Mouse (Mus musculus) limb, embryonic 14.5 days (tissue): Measurements from ENCODE around the gene Pla2g16. TPM values are rescaled to one million over a fixed set of nuclear protein-coding genes. Genes with fewer than 3 reads are reported as not detected.

Experiments
- ATAC-seq: fragments of 200-750 bp; cut with Nextera tagmentation; 2 replicates; pipeline ENCODE4 v1.8.0; 2017; ENCODE audit warnings: low read depth, moderate number of reproducible peaks, moderate TSS enrichment; ENCODE audit not compliant: low FRiP score
- DNase-seq: peaks from one replicate; pipeline ENCODE4 v3.0.0-alpha.2; 2015; ENCODE audit warnings: low spot score
- H3K27ac ChIP-seq: fragments of 300-500 bp; sonication (generic); replicated peaks from 2 replicates; pipeline ENCODE4 v1.5.1; 2014; ENCODE audit warnings: low read depth, mild to moderate bottlenecking, low read length, moderate library complexity, mixed read lengths
- H3K27me3 ChIP-seq: fragments of 300-500 bp; sonication (generic); 2 replicates; pipeline ENCODE4 v1.6.1; 2014; ENCODE audit warnings: low read length, mixed read lengths; ENCODE audit not compliant: control insufficient read depth, insufficient read depth
- H3K36me3 ChIP-seq: fragments of 300-500 bp; sonication (generic); 2 replicates; pipeline ENCODE4 v1.6.1; 2014; ENCODE audit warnings: mild to moderate bottlenecking, low read length, moderate library complexity, mixed read lengths; ENCODE audit not compliant: control insufficient read depth, insufficient read depth
- H3K4me1 ChIP-seq: fragments of 300-500 bp; sonication (generic); 2 replicates; pipeline ENCODE4 v1.6.1; 2014; ENCODE audit warnings: antibody characterized with exemption, low read length, mixed read lengths; ENCODE audit not compliant: control insufficient read depth, insufficient read depth
- H3K4me2 ChIP-seq: fragments of 300-500 bp; sonication (generic); replicated peaks from 2 replicates; pipeline ENCODE4 v1.6.1; 2014; ENCODE audit warnings: low read depth, mild to moderate bottlenecking, low read length, moderate library complexity; ENCODE audit not compliant: severe bottlenecking
- H3K4me3 ChIP-seq: fragments of 300-500 bp; sonication (generic); replicated peaks from 2 replicates; pipeline ENCODE4 v1.5.1; 2014; ENCODE audit warnings: low read length
- H3K9ac ChIP-seq: fragments of 300-500 bp; sonication (generic); 2 replicates; pipeline ENCODE4 v1.6.1; 2014; ENCODE audit warnings: mild to moderate bottlenecking, low read depth, low read length, moderate library complexity; ENCODE audit not compliant: severe bottlenecking
- H3K9me3 ChIP-seq: fragments of 300-500 bp; sonication (generic); 2 replicates; pipeline ENCODE4 v1.6.1; 2016; ENCODE audit warnings: low read length; ENCODE audit not compliant: control insufficient read depth
- POLR2A ChIP-seq: fragments of 200-500 bp; IDR thresholded peaks from 2 replicates; pipeline ENCODE4 v1.8.0; 2012; ENCODE audit warnings: inconsistent platforms, mild to moderate bottlenecking, moderate library complexity, borderline replicate concordance; ENCODE audit not compliant: insufficient read depth, insufficient read length; ENCODE audit errors: extremely low read depth
- WGBS: fragments of 180-500 bp; shearing (Covaris S2); extraction: QIAGEN DNeasy Blood & Tissue Kit; methylation state at CpG from one replicate; pipeline ENCODE4 v1.1.7; 2014; 5-methylcytosine and 5-hydroxymethylcytosine counted together
- polyA plus RNA-seq, 2 experiments: library from polyadenylated mRNA; depleted of rRNA in 1 of 2; stranded (reverse) in 1 of 2; unstranded in 1 of 2; fragments of >200 nt; fragmentation: Nextera tagmentation in 1 of 2; extraction: Ambion mirVana in 1 of 2; gene quantifications; 2 replicates each; pipeline versions ENCODE4 v1.2.1 to v1.2.3; 2012 to 2014

Pla2g16 gene
- polyA plus RNA-seq, 2 experiments: 9.2 to 13.3 TPM

GRCm38 (mm10) chr19:7633021-7633420 is 75.8 kb downstream of the Pla2g16 start:
- H3K9ac ChIP-seq: no peak overlapping the region
- H3K4me1 ChIP-seq: no peaks in the 10 kb centered on the region
- DNase-seq (no peak), ATAC-seq (no peak)
- no peak overlapping the region for H3K27ac ChIP-seq
- no peak overlapping the region for H3K4me2 ChIP-seq
- H3K36me3 ChIP-seq: no peaks in the 10 kb centered on the region
- no peaks in the 10 kb centered on the region for H3K9me3 ChIP-seq
- no peaks in the 10 kb centered on the region for H3K27me3 ChIP-seq
- H3K4me3 ChIP-seq: no peak overlapping the region
- TF ChIP-seq POLR2A: no peak

DNA sequence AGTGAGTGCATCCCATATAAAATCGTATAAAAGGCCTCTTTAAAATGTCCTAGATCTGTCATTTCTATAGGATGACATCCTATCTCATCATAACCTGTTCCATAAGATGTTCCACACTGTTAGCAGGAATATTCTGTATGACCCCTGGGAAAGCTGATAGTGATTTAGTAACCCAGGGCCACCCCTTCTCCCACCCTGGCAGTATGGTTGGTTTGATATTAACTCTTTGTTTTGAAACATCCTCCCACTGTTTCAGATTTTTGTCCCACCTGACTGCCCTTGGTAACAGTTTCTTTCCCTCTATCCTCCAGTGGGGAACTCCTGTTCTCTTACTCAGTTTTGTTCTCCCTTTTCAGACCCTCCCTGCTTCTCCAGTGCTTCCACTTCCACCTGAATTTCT is 76.5 kb downstream of the Pla2g16 start:
- no peak for TF ChIP-seq POLR2A
- DNase-seq (no peak), ATAC-seq (no peak)
- H3K9ac ChIP-seq: no peak overlapping the region
- no peaks in the 10 kb centered on the region for H3K36me3 ChIP-seq
- WGBS: 73% methylated on average over 1 of the region's 1 CpGs
- H3K4me2 ChIP-seq: no peak overlapping the region
- H3K27ac ChIP-seq: no peak overlapping the region
- no peaks in the 10 kb centered on the region for H3K27me3 ChIP-seq
- H3K4me1 ChIP-seq: no peaks in the 10 kb centered on the region
- H3K4me3 ChIP-seq: no peak overlapping the region
- no peaks in the 10 kb centered on the region for H3K9me3 ChIP-seq

Other genes starting within 250 kb of the Pla2g16 start
- gene Mark2, start 215.6 kb upstream of the Pla2g16 start, polyA plus RNA-seq (2012; rRNA removed): 65.8 and 78.2 TPM in 2 replicates
- gene Mark2, start 215.6 kb upstream of the Pla2g16 start, polyA plus RNA-seq (2014; fragmentation: Nextera tagmentation; extraction: Ambion mirVana): 48.6 and 56.3 TPM in 2 replicates
- 37.6 and 47.0 TPM in 2 replicates for gene Spindoc, start 174.5 kb upstream of the Pla2g16 start, polyA plus RNA-seq (2012; rRNA removed)
- gene Spindoc, start 174.5 kb upstream of the Pla2g16 start, polyA plus RNA-seq (2014; fragmentation: Nextera tagmentation; extraction: Ambion mirVana): 21.9 and 25.9 TPM in 2 replicates
- gene 2700081O15Rik, start 139.8 kb upstream of the Pla2g16 start, polyA plus RNA-seq (2012; rRNA removed): 98.9 and 128 TPM in 2 replicates
- 13.7 and 15.4 TPM in 2 replicates for gene 2700081O15Rik, start 139.8 kb upstream of the Pla2g16 start, polyA plus RNA-seq (2014; fragmentation: Nextera tagmentation; extraction: Ambion mirVana)
- 112 and 118 TPM in 2 replicates for gene Rtn3, start 74.2 kb upstream of the Pla2g16 start, polyA plus RNA-seq (2012; rRNA removed)
- gene Rtn3, start 74.2 kb upstream of the Pla2g16 start, polyA plus RNA-seq (2014; fragmentation: Nextera tagmentation; extraction: Ambion mirVana): 102 and 107 TPM in 2 replicates
- 31.6 and 32.9 TPM in 2 replicates for gene Atl3, start 63.4 kb upstream of the Pla2g16 start, polyA plus RNA-seq (2012; rRNA removed)
- gene Atl3, start 63.4 kb upstream of the Pla2g16 start, polyA plus RNA-seq (2014; fragmentation: Nextera tagmentation; extraction: Ambion mirVana): 19.0 and 20.4 TPM in 2 replicates
- gene Lgals12, start 49.7 kb downstream of the Pla2g16 start, polyA plus RNA-seq (2012; rRNA removed): 1.1 and 1.8 TPM in 2 replicates
- 0.36 and 0.77 TPM in 2 replicates for gene Lgals12, start 49.7 kb downstream of the Pla2g16 start, polyA plus RNA-seq (2014; fragmentation: Nextera tagmentation; extraction: Ambion mirVana)
- not detected in 2 replicates for gene Hrasls5, start 55.1 kb downstream of the Pla2g16 start, polyA plus RNA-seq (2012; rRNA removed)
- gene Hrasls5, start 55.1 kb downstream of the Pla2g16 start, polyA plus RNA-seq (2014; fragmentation: Nextera tagmentation; extraction: Ambion mirVana): 0.19 TPM in 1 of 2 replicates, not detected in the other
- not detected in 2 replicates for gene Slc22a19, start 153.9 kb downstream of the Pla2g16 start, polyA plus RNA-seq (2012; rRNA removed)
- not detected in 2 replicates for gene Slc22a19, start 153.9 kb downstream of the Pla2g16 start, polyA plus RNA-seq (2014; fragmentation: Nextera tagmentation; extraction: Ambion mirVana)
- not detected in 2 replicates for gene Slc22a26, start 245.2 kb downstream of the Pla2g16 start, polyA plus RNA-seq (2012; rRNA removed)
- gene Slc22a26, start 245.2 kb downstream of the Pla2g16 start, polyA plus RNA-seq (2014; fragmentation: Nextera tagmentation; extraction: Ambion mirVana): not detected in 2 replicates